Mouse (Mus musculus): ENCODE data around the gene Hoxa3.

DNA sequence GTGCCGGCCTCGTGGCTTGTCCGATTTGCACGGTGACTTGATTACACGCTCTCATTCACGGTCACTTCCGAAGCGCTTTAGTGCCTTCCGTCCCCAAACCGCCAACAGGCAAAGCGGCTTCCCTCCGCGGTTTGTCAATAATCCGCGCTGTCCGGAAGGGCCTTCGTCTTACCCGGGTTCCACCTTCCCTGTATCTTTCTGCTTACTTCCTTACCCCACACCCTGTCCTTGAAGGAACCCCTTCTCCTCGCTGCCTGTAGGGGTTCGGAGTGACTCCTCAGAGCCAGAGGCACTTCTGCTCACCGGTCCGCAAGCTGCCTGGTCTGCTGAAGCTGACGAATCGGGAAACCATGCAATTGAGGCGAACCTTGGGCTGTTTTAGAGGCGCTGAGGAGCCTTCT lies 33.3 kb upstream of the Hoxa3 start:
- TF ChIP-seq UBTF (IDR thresholded peaks at IDR 0.05; ENCODE audit: low read depth, low read length) (no peak), TBP (conservative IDR thresholded peaks at IDR 0.05; ENCODE audit: low read depth, low read length) (no peak), HCFC1 (IDR thresholded peaks at IDR 0.05; ENCODE audit: low read depth, low read length) (no peak), MAZ (IDR thresholded peaks at IDR 0.05; ENCODE audit: low read depth, low read length) (no peak), CTCF (conservative IDR thresholded peaks at IDR 0.05 in 1 of 2, IDR thresholded peaks at IDR 0.05 in 1 of 2; ENCODE audit: low read depth in 2 of 2, low read length in 2 of 2) (no peak), SMC3 (IDR thresholded peaks at IDR 0.05; ENCODE audit: low read depth, low read length) (no peak), POLR2A (IDR thresholded peaks at IDR 0.05; ENCODE audit: low read depth, low read length) (no peak), CHD2 (IDR thresholded peaks at IDR 0.05; ENCODE audit: low read length) (no peak), JUND (conservative IDR thresholded peaks at IDR 0.05; ENCODE audit: low read depth, low read length) (no peak), ZNF384 (IDR thresholded peaks at IDR 0.05; ENCODE audit: low read depth, low read length) (no peak), IRF4 (IDR thresholded peaks at IDR 0.05; ENCODE audit: low read depth, low read length) (no peak)

Measured in CH12.LX (cell line).